Mouse (Mus musculus) cerebellum, adult (tissue): Measurements from ENCODE around the gene Adora1.
A peak's percentile ranks its signal among the peaks of the same experiment; 100 is the strongest.
"Not testable (repeated sequence)": the region's sequence is repeated elsewhere in the genome, so short reads cannot be mapped to it uniquely, and the experiment has no call there.

ENCODE experiments used
- ATAC-seq: cut with Nextera tagmentation; 2 replicates; pipeline ENCODE4 v1.9.2; 2017; ENCODE audit warnings: mild to moderate bottlenecking, moderate library complexity, mixed read lengths; ENCODE audit not compliant: insufficient number of reproducible peaks, low FRiP score, low TSS enrichment

The Adora1 gene

GRCm38 (mm10) chr1:134235391-134235921 is at the start of gene Adora1:
Gene Adora1, minus strand, starts transcription at chr1:134235431.
- no peak for ATAC-seq

DNA sequence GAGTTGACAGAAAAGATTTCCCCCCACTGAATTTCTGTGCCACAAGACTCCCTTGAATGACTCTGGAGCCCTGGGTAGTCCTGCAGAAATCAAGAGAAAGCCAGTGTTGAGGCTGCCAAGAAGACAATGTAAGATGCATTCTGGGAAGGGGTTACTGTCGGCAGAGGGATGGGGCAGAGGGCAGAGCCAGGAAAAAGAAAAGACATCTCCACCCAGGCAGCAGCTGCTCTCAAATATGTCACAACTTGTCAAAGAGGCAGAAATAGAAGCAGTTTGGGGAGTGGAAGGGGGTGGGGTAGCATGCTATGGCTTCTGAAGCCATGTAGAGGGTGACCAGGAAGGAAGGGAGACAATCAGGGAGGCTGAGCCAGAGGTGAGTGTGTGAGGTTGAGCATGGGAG is 47.9 kb upstream of the Adora1 start:
- ATAC-seq, result no peak

DNA sequence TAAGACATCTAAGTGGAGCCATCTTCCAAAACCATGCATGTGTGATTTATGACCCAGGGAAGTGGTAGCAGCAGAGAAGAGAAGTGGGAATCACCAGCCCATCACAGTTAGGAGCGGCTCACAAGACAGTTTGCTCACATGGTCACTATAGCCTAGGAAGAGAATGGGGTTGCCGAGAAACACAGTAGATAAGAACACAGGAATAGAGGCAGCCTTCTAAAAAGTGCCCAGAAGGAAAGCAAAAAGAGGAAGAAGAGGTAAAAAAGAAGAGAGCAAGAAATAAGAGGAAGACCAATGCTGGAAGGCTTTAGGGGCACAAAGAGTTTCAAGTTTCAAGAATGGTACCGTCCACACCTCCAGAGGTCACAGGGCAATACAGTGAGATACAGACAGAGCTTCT is 47.1 kb upstream of the Adora1 start:
- ATAC-seq, result no peak

GRCm38 (mm10) chr1:134281563-134281962 is 46.3 kb upstream of the Adora1 start:
- ATAC-seq, result no peak

DNA sequence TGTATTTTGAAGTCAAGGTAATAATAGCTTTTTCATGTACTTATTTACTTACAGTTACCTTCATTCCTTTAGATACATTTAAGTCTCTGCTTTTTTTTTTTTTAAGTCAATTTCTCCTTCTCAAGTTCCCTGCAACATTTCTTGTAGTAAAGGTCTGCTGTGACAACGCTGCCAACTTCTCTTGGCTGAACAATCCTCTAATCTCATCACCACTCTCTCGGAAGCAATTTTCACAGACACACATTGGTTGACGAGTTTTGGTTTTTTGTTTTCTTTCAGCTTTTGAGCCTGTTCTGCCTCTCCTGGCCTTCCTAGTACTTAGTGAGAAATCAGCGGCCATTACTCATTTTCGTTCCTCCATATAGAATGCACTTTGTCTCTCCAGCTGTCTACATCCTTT is 44.9 kb upstream of the Adora1 start:
- ATAC-seq, result no peak

- no peak for ATAC-seq
These were observed 41.6 kb upstream of the Adora1 start for GRCm38 (mm10) chr1:134276823-134277222.

GRCm38 (mm10) chr1:134275616-134276464 is 40.6 kb upstream of the Adora1 start:
- ATAC-seq, result peak; percentile 65

DNA sequence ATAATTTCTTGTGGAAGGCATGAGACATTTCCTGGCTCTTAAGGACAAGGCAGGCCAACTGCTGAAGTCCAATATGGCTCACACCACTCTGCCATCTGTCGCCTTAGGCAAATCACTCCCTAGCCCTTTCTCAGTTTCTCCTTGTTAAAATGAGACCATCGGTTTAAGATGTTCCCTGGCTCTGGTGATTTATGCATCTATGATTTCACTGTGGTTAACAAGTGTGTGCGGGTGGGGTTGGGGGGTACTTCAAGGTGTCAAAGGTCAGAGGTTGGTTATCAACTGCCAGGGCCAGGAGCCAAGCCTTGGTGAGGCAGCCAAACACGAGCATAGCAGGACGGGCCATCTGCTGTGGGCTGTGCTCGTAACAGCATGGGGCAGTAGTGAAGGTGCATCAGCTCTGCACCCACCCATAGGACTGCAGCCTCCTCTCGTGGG is 39.3 kb upstream of the Adora1 start:
- peak; percentile 62 for ATAC-seq

GRCm38 (mm10) chr1:134273493-134274395 is 38.5 kb upstream of the Adora1 start:
- ATAC-seq, result peak; percentile 73

DNA sequence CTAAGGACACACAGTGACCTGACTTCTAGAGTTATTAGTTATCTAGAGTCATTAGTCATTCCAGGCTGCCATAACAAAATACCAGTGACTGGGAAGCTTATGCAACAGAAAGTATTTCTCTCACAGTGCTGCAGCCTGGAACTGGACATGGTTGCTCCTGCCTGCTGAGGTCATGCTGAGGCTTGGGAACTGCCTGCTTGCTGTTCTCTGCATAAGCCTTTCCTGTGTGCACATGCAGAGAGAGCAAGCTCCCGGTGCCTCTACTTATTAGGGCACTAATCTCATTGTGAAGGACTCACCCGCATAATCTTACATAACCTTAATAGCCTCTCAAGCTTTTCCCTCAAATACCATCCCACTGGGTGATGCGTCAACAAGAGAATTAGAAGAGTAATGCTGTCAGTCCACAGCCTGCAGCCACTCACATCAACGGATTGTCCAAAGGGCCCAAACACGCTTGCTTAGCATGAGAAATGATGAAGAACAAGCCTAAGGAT is 37.6 kb upstream of the Adora1 start:
- ATAC-seq, result no peak

DNA sequence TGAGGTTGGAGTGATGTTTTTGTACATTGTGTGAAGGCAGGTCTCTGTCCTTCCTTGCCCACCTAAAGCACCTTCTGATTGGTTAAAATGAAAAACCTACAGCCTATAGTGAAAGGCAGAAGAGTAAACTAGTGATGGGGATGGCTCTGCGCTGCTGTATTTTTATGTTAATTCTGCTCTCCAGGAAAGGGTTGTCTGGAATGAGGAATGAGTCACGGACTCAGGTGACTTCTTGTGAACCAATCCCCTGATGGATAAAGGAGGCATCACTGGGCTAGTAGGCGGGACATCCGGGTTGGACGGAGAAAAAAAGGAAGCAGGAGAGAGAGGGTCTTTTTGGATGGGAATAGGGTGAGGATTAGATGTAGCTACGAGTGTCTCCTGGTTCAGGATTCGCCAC is 34.8 kb upstream of the Adora1 start:
- ATAC-seq, result no peak

DNA sequence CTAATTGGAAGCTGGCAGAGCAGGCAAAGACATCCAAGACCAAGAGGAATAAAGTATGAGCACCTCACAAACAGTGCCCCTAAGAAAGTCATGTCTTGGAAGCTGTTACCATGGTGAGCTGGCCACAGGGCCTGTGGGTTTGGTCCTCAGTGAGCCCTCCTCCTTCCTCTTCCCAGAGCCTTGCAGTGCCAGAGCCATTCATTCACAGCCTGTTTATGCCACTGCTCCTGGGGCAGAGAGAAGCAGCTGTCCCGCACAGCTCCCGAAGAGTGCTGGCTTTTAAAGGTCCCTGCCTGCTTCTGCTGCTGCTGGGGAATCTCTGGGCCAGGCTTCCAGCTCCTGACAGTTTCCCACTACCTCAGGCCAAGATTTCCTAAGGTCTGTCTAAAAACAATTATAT is 30.6 kb upstream of the Adora1 start:
- no peak for ATAC-seq

DNA sequence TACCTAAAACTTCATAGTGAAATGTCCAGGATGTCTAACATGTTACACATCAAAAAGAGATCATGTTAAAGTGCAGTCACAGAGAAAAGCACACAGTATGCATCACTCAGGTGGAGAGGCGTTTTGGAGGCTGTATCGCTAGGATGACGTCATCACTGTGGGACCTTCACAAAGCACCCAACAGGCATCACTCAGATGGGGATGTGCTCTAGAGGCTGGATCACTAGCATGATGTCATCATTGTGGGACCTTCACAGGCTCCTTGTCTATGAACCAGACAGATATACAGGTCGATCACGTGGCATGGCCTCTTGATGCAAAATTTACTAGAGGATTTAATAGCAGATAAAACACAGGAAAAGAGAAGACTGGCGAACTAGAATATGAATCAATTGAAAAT is 29.1 kb upstream of the Adora1 start:
- ATAC-seq, result no peak

GRCm38 (mm10) chr1:134249681-134250080 is 14.4 kb upstream of the Adora1 start:
- not testable (repeated sequence) for ATAC-seq

DNA sequence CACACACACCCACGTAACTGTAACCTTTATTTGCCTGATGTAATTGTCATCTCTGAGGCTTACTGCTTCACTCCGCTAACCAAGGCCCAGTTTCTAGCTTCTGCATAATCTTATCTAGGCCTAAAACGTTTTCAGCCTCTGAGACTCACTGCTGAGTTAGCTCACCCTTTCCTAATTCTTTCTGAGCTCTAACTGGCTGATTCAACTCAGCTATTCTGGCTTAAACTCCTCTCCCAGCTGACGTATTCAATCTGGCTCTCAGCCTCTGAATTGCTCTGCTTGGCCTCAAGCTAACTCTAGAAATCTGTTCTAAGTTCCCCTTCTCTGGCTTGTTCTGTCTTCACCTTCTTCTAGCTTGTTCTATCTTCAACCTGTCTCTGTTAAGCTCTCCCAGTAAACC is 11.4 kb upstream of the Adora1 start:
- ATAC-seq, result no peak

- ATAC-seq, result no peak
These were observed 9.9 kb upstream of the Adora1 start for GRCm38 (mm10) chr1:134245004-134245717.

- peak; percentile 90 for ATAC-seq
These were observed 9.0 kb upstream of the Adora1 start for GRCm38 (mm10) chr1:134243948-134244914.

GRCm38 (mm10) chr1:134243505-134243904 is 8.3 kb upstream of the Adora1 start:
- ATAC-seq, result no peak

GRCm38 (mm10) chr1:134242286-134242685 is 7.1 kb upstream of the Adora1 start:
- no peak for ATAC-seq
